Mouse (Mus musculus): ENCODE data around the gene Olfr331.

GRCm38 (mm10) chr11:58462170-58462569 is 40.2 kb downstream of the Olfr331 start, which contains the start of gene Olfr30:
- TF ChIP-seq CTCF (IDR thresholded peaks at IDR 0.05; ENCODE audit: low read depth, low read length) (no peak), TAL1 (conservative IDR thresholded peaks at IDR 0.05; ENCODE audit: low read depth, low read length) (no peak), POLR2AphosphoS5 (IDR thresholded peaks at IDR 0.05; ENCODE audit: insufficient replicate concordance, low read depth, low read length) (no peak), GATA1 (IDR thresholded peaks at IDR 0.05; ENCODE audit: borderline replicate concordance, low read length) (no peak)

Data from G1E (cell line).